15 mouse cellular contexts compared by ENCODE assay signal in genomic region chr11:83896430-83897410, GRCm38 (mm10). TPM values are rescaled to one million over a fixed set of nuclear protein-coding genes. Genes with fewer than 3 reads are reported as not detected.
"Had no signal": no experiment of that assay in that cellular context is flagged by ENCODE, and none has a peak within 500 bp of the region (broad histone marks: within the 10 kb centered on the region; RNA-seq: fewer than 3 reads in every experiment).

No protein-coding gene starts in this region.

- H3K9ac ChIP-seq: limb, embryonic 15.5 days; midbrain, embryonic 15.5 days; neural tube, embryonic 12.5 days had no signal

- H3K27ac ChIP-seq: hindbrain, postnatal 0 days; limb, embryonic 15.5 days; midbrain, embryonic 10.5 days; midbrain, embryonic 15.5 days; neural tube, embryonic 12.5 days had no signal

- H3K4me2 ChIP-seq: limb, embryonic 15.5 days; midbrain, embryonic 15.5 days; neural tube, embryonic 12.5 days had no signal

- H3K4me1 ChIP-seq: limb, embryonic 15.5 days; midbrain, embryonic 15.5 days; neural tube, embryonic 12.5 days had no signal

- H3K9me3 ChIP-seq: limb, embryonic 15.5 days; midbrain, embryonic 10.5 days; midbrain, embryonic 15.5 days; neural tube, embryonic 12.5 days had no signal

- ATAC-seq: hindbrain, postnatal 0 days; lung, postnatal 0 days; midbrain, embryonic 15.5 days had no signal

- DNase-seq: kidney, adult 11 months; kidney, postnatal 25 days; layer of hippocampus, adult 9-11 months; layer of hippocampus, postnatal 36 days; lung, adult 2 months; lung, postnatal 4 days; right cerebral cortex, postnatal 4 days; spleen, adult 18-20 months; thymus, postnatal 14 days had no signal

- H3K4me3 ChIP-seq: limb, embryonic 15.5 days; midbrain, embryonic 10.5 days; midbrain, embryonic 15.5 days; neural tube, embryonic 12.5 days had no signal

- H3K36me3 ChIP-seq: limb, embryonic 15.5 days; midbrain, embryonic 10.5 days; midbrain, embryonic 15.5 days; neural tube, embryonic 12.5 days had no signal

- H3K27me3 ChIP-seq: limb, embryonic 15.5 days; midbrain, embryonic 15.5 days; neural tube, embryonic 12.5 days had no signal

RNA-seq across cellular contexts. Expression of gene Hnf1b, which starts 46.9 kb away (rescaled TPM):
- polyA plus RNA-seq: midbrain, embryonic 10.5 days had no signal
